ENCODE assay signal across 10 mouse cellular contexts in the genomic region with DNA sequence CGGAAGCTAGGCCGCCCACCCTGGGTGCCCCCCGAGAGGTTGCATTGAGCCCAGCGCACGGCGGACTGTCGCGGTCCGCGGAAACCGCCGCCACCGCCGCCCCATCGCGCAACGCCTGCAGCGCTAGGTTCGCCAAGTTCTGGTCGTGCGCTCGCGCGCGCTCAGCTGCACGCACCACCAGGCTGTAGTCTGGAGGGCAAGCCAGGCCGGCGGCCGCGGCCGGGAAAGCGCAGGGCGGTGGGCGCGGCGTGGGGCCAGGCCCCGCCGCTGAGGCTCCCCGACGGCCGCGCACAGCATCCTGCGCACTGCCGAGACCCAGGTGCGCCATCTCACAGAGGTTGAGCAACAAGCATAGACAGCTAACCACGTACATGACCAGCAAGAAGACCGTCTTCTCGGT. TPM values are rescaled to one million over a fixed set of nuclear protein-coding genes. Genes with fewer than 3 reads are reported as not detected.
DNase-seq lines count a peak whose midpoint lies in the region; ATAC-seq and TF ChIP-seq lines count a peak whose summit lies in the region.
"Had no signal": no experiment of that assay in that cellular context is flagged by ENCODE, and none has a peak within 500 bp of the region (broad histone marks: within the 10 kb centered on the region; RNA-seq: fewer than 3 reads in every experiment).

No protein-coding gene starts in this region.

- no peak for DNase-seq in gastrocnemius, adult 2 months
- DNase-seq in gastrocnemius, postnatal 25 days, result no peak
- DNase-seq in lung, embryonic 14.5 days, result peak; percentile 34
- no peak for DNase-seq in lung, adult 2 months
- no peak for DNase-seq in frontal cortex, postnatal 25 days (ENCODE audit: low spot score in 2 of 2)
- DNase-seq: cerebellum, adult 9-10 months had no signal

- no peak overlapping the region for H3K9ac ChIP-seq in lung, embryonic 14.5 days
- no peak overlapping the region for H3K9ac ChIP-seq in hindbrain, embryonic 15.5 days
- no peak overlapping the region for H3K9ac ChIP-seq in neural tube, embryonic 13.5 days

- TF ChIP-seq POLR2A in lung, adult 2 months (IDR thresholded peaks at IDR 0.05; ENCODE audit: borderline replicate concordance, extremely low read depth, low read depth, low read length), result no peak

- peak overlapping the region; percentile 47 for H3K4me3 ChIP-seq in gastrocnemius, adult 2 months
- peak overlapping the region; percentile 25 for H3K4me3 ChIP-seq in lung, embryonic 14.5 days (ENCODE audit: low read depth, low read length)
- no peak overlapping the region for H3K4me3 ChIP-seq in lung, adult 2 months (replicated peaks; ENCODE audit: extremely low read depth, low read depth, low read length)
- no peak overlapping the region for H3K4me3 ChIP-seq in hindbrain, embryonic 15.5 days
- peak overlapping the region; percentile 11; the same call in 1 of the 2 replicates for H3K4me3 ChIP-seq in neural tube, embryonic 13.5 days

- no peaks in the 10 kb centered on the region for H3K9me3 ChIP-seq in lung, embryonic 14.5 days (ENCODE audit: low read depth, low read length)
- no peaks in the 10 kb centered on the region for H3K9me3 ChIP-seq in hindbrain, embryonic 15.5 days
- no peaks in the 10 kb centered on the region for H3K9me3 ChIP-seq in neural tube, embryonic 13.5 days

- no peak for ATAC-seq in lung, embryonic 14.5 days (ENCODE audit: insufficient read depth)
- ATAC-seq in hindbrain, embryonic 15.5 days (ENCODE audit: low FRiP score, low read depth), result no peak
- ATAC-seq in neural tube, embryonic 13.5 days (ENCODE audit: low read depth), result no peak
- no peak for ATAC-seq in erythroid progenitor cell, adult 5-6 weeks (replicated peaks; ENCODE audit: low FRiP score, poor library complexity, severe bottlenecking)
- ATAC-seq: activated CD4-positive, CD25-positive, alpha-beta regulatory T cell, adult 4 months had no signal

- peak overlapping the region; percentile 43; the same call in 1 of the 2 replicates for H3K4me2 ChIP-seq in lung, embryonic 14.5 days
- peak overlapping the region; percentile 28; the same call in 1 of the 2 replicates for H3K4me2 ChIP-seq in hindbrain, embryonic 15.5 days
- H3K4me2 ChIP-seq in neural tube, embryonic 13.5 days, result no peak overlapping the region

- peaks cover 49% of the 10 kb centered on the region for H3K27me3 ChIP-seq in lung, embryonic 14.5 days (ENCODE audit: insufficient read depth, low read length)
- H3K27me3 ChIP-seq in hindbrain, embryonic 15.5 days, result peaks cover 52% of the 10 kb centered on the region
- H3K27me3 ChIP-seq in neural tube, embryonic 13.5 days, result peaks cover 77% of the 10 kb centered on the region

- no peaks in the 10 kb centered on the region for H3K4me1 ChIP-seq in lung, embryonic 14.5 days (ENCODE audit: insufficient read depth)
- H3K4me1 ChIP-seq in lung, adult 2 months (ENCODE audit: control insufficient read depth, insufficient read depth, low read length), result no peaks in the 10 kb centered on the region
- H3K4me1 ChIP-seq in hindbrain, embryonic 15.5 days (replicated peaks), result peaks cover 7% of the 10 kb centered on the region; the same call in 1 of the 2 replicates
- H3K4me1 ChIP-seq in neural tube, embryonic 13.5 days (replicated peaks), result peaks cover 3% of the 10 kb centered on the region

- intact Hi-C loops in gastrocnemius, adult 2 months (cut with DNase I), result no loop called here

- 3% methylated on average over 48 of the region's 48 CpGs for WGBS in lung, embryonic 14.5 days
- 5% methylated on average over 48 of the region's 48 CpGs for WGBS in lung, adult 2 months
- 4% methylated on average over 43 of the region's 48 CpGs for WGBS in hindbrain, embryonic 15.5 days
- 3% methylated on average over 48 of the region's 48 CpGs for WGBS in neural tube, embryonic 13.5 days

- no peak overlapping the region for H3K27ac ChIP-seq in gastrocnemius, adult 2 months
- no peak overlapping the region for H3K27ac ChIP-seq in lung, embryonic 14.5 days (ENCODE audit: low read depth)
- H3K27ac ChIP-seq in hindbrain, embryonic 15.5 days (replicated peaks), result no peak overlapping the region
- no peak overlapping the region for H3K27ac ChIP-seq in neural tube, embryonic 13.5 days (replicated peaks)

- H3K36me3 ChIP-seq in lung, embryonic 14.5 days (ENCODE audit: insufficient read depth), result no peaks in the 10 kb centered on the region
- H3K36me3 ChIP-seq in hindbrain, embryonic 15.5 days, result no peaks in the 10 kb centered on the region
- 0 out of 2 replicates have a peak, but pooled peaks cover under 1% of the 10 kb centered on the region for H3K36me3 ChIP-seq in neural tube, embryonic 13.5 days

- no peak for TF ChIP-seq CTCF in gastrocnemius, adult 2 months (IDR thresholded peaks at IDR 0.05)
- no peak for TF ChIP-seq CTCF in lung, embryonic 14.5 days (IDR thresholded peaks at IDR 0.05; ENCODE audit: low read depth)
- TF ChIP-seq CTCF in lung, adult 2 months (IDR thresholded peaks at IDR 0.05; ENCODE audit: insufficient read depth, low read length), result no peak

RNA-seq across cellular contexts. Expression of a gene that starts 6.5 kb away (rescaled TPM):
- under 1 TPM; 0.10 to 0.20 TPM for total RNA-seq in gastrocnemius, adult 2 months (2021)
- total RNA-seq in gastrocnemius, postnatal 25 days (2021), result under 1 TPM; 0.33 to 0.48 TPM
- polyA plus RNA-seq in lung, embryonic 14.5 days (2014; fragmentation: Nextera tagmentation; extraction: Ambion mirVana), result 0.16 and 0.34 TPM in 2 replicates
- polyA plus RNA-seq in lung, adult 2 months (2012; rRNA removed), result 1.7 and 3.5 TPM in 2 replicates
- 0.30 and 0.39 TPM in 2 replicates for polyA plus RNA-seq in hindbrain, embryonic 15.5 days (2015; fragmentation: Nextera tagmentation; extraction: Ambion mirVana)
- polyA plus RNA-seq in neural tube, embryonic 13.5 days (2015; fragmentation: Nextera tagmentation; extraction: Ambion mirVana), result 0.17 TPM in 1 of 2 replicates, not detected in the other
- total RNA-seq in erythroid progenitor cell, adult 5-6 weeks (2015; ENCODE audit: low replicate concordance), result not detected in 2 replicates
- not detected in 2 replicates for total RNA-seq in erythroid progenitor cell, adult 5-6 weeks (2017; ENCODE audit: low replicate concordance)
- polyA plus RNA-seq: activated CD4-positive, CD25-positive, alpha-beta regulatory T cell, adult 4 months had no signal

RNA-seq across cellular contexts. Expression of a gene that starts 12.9 kb away (rescaled TPM):
- total RNA-seq in gastrocnemius, adult 2 months (2021), result 1 to 10 TPM; 6.7 to 9.3 TPM
- total RNA-seq in gastrocnemius, postnatal 25 days (2021), result 1 to 10 TPM; 7.3 to 9.3 TPM
- 1.9 and 2.2 TPM in 2 replicates for polyA plus RNA-seq in lung, embryonic 14.5 days (2014; fragmentation: Nextera tagmentation; extraction: Ambion mirVana)
- 3.7 and 3.9 TPM in 2 replicates for polyA plus RNA-seq in lung, adult 2 months (2012; rRNA removed)
- polyA plus RNA-seq in hindbrain, embryonic 15.5 days (2015; fragmentation: Nextera tagmentation; extraction: Ambion mirVana), result 7.1 and 7.5 TPM in 2 replicates
- 6.0 and 6.3 TPM in 2 replicates for polyA plus RNA-seq in neural tube, embryonic 13.5 days (2015; fragmentation: Nextera tagmentation; extraction: Ambion mirVana)
- 17.2 and 33.9 TPM in 2 replicates for total RNA-seq in erythroid progenitor cell, adult 5-6 weeks (2015; ENCODE audit: low replicate concordance)
- total RNA-seq in erythroid progenitor cell, adult 5-6 weeks (2017; ENCODE audit: low replicate concordance), result 35.6 and 54.2 TPM in 2 replicates

RNA-seq across cellular contexts. Expression of a gene that starts 15.5 kb away (rescaled TPM):
- total RNA-seq in gastrocnemius, adult 2 months (2021), result 10 to 100 TPM; 25.4 to 28.7 TPM
- 10 to 100 TPM; 18.7 to 24.5 TPM for total RNA-seq in gastrocnemius, postnatal 25 days (2021)
- polyA plus RNA-seq in lung, embryonic 14.5 days (2014; fragmentation: Nextera tagmentation; extraction: Ambion mirVana), result 140 and 141 TPM in 2 replicates
- polyA plus RNA-seq in lung, adult 2 months (2012; rRNA removed), result 100 and 126 TPM in 2 replicates
- polyA plus RNA-seq in hindbrain, embryonic 15.5 days (2015; fragmentation: Nextera tagmentation; extraction: Ambion mirVana), result 245 and 247 TPM in 2 replicates
- polyA plus RNA-seq in neural tube, embryonic 13.5 days (2015; fragmentation: Nextera tagmentation; extraction: Ambion mirVana), result 179 and 191 TPM in 2 replicates
- 20.5 and 24.3 TPM in 2 replicates for total RNA-seq in erythroid progenitor cell, adult 5-6 weeks (2015; ENCODE audit: low replicate concordance)
- total RNA-seq in erythroid progenitor cell, adult 5-6 weeks (2017; ENCODE audit: low replicate concordance), result 14.2 and 30.1 TPM in 2 replicates

RNA-seq across cellular contexts. Expression of a gene that starts 25.8 kb away (rescaled TPM):
- total RNA-seq in gastrocnemius, adult 2 months (2021), result 10 to 100 TPM; 49.7 to 71.0 TPM
- total RNA-seq in gastrocnemius, postnatal 25 days (2021), result 10 to 100 TPM; 47.8 to 48.4 TPM
- polyA plus RNA-seq in lung, embryonic 14.5 days (2014; fragmentation: Nextera tagmentation; extraction: Ambion mirVana), result 89.9 and 100 TPM in 2 replicates
- 26.0 and 27.0 TPM in 2 replicates for polyA plus RNA-seq in lung, adult 2 months (2012; rRNA removed)
- 93.3 and 103 TPM in 2 replicates for polyA plus RNA-seq in hindbrain, embryonic 15.5 days (2015; fragmentation: Nextera tagmentation; extraction: Ambion mirVana)
- polyA plus RNA-seq in neural tube, embryonic 13.5 days (2015; fragmentation: Nextera tagmentation; extraction: Ambion mirVana), result 89.9 and 95.6 TPM in 2 replicates
- total RNA-seq in erythroid progenitor cell, adult 5-6 weeks (2015; ENCODE audit: low replicate concordance), result 3.4 and 8.6 TPM in 2 replicates
- total RNA-seq in erythroid progenitor cell, adult 5-6 weeks (2017; ENCODE audit: low replicate concordance), result 18.7 and 49.0 TPM in 2 replicates

RNA-seq across cellular contexts. Expression of a gene that starts 31.6 kb away (rescaled TPM):
- 1 to 10 TPM; 2.6 to 3.0 TPM for total RNA-seq in gastrocnemius, adult 2 months (2021)
- total RNA-seq in gastrocnemius, postnatal 25 days (2021), result 1 to 10 TPM; 2.8 to 3.3 TPM
- 32.5 and 32.9 TPM in 2 replicates for polyA plus RNA-seq in lung, embryonic 14.5 days (2014; fragmentation: Nextera tagmentation; extraction: Ambion mirVana)
- 23.5 and 29.2 TPM in 2 replicates for polyA plus RNA-seq in lung, adult 2 months (2012; rRNA removed)
- 27.7 and 28.6 TPM in 2 replicates for polyA plus RNA-seq in hindbrain, embryonic 15.5 days (2015; fragmentation: Nextera tagmentation; extraction: Ambion mirVana)
- 26.3 and 28.8 TPM in 2 replicates for polyA plus RNA-seq in neural tube, embryonic 13.5 days (2015; fragmentation: Nextera tagmentation; extraction: Ambion mirVana)
- total RNA-seq in erythroid progenitor cell, adult 5-6 weeks (2015; ENCODE audit: low replicate concordance), result 12.6 and 13.4 TPM in 2 replicates
- 17.5 and 20.0 TPM in 2 replicates for total RNA-seq in erythroid progenitor cell, adult 5-6 weeks (2017; ENCODE audit: low replicate concordance)

Comparison
In these comparisons a context has a peak if more than half of its experiments do, and no peak if none do; other contexts are left out.
1. H3K4me3 ChIP-seq: peak in gastrocnemius, adult 2 months (single experiment), lung, embryonic 14.5 days (single experiment) and neural tube, embryonic 13.5 days (single experiment); none in lung, adult 2 months (single experiment) and hindbrain, embryonic 15.5 days (single experiment).